Mouse (Mus musculus) midbrain, embryonic 16.5 days (tissue): ENCODE results near the gene Amh. TPM values are rescaled to one million over a fixed set of nuclear protein-coding genes. Genes with fewer than 3 reads are reported as not detected.

Experiments
- ATAC-seq: fragments of 200-750 bp; cut with Nextera tagmentation; 2 replicates; pipeline ENCODE4 v1.8.0; 2017; ENCODE audit warnings: moderate TSS enrichment
- H3K27ac ChIP-seq: fragments of 300-500 bp; sonication (generic); 2 replicates; pipeline ENCODE4 v1.5.1; 2014; ENCODE audit warnings: mild to moderate bottlenecking, low read length, mixed read lengths
- H3K27me3 ChIP-seq: fragments of 300-500 bp; sonication (generic); 2 replicates; pipeline ENCODE4 v1.6.1; 2014; ENCODE audit warnings: low read depth, low read length, mixed read lengths; ENCODE audit not compliant: control insufficient read depth, insufficient read depth
- H3K36me3 ChIP-seq: fragments of 300-500 bp; sonication (generic); 2 replicates; pipeline ENCODE4 v1.6.1; 2014; ENCODE audit warnings: mild to moderate bottlenecking, low read length, moderate library complexity, mixed read lengths; ENCODE audit not compliant: control insufficient read depth, insufficient read depth
- H3K4me1 ChIP-seq: fragments of 300-500 bp; sonication (generic); 2 replicates; pipeline ENCODE4 v1.6.1; 2014; ENCODE audit warnings: mild to moderate bottlenecking, low read length, mixed read lengths; ENCODE audit not compliant: control insufficient read depth, insufficient read depth
- H3K4me2 ChIP-seq: fragments of 300-500 bp; sonication (generic); 2 replicates; pipeline ENCODE4 v1.6.1; 2014; ENCODE audit warnings: mild to moderate bottlenecking, low read length, mixed read lengths
- H3K4me3 ChIP-seq: fragments of 300-500 bp; sonication (generic); 2 replicates; pipeline ENCODE4 v1.5.1; 2014; ENCODE audit warnings: low read depth, mild to moderate bottlenecking, low read length, moderate library complexity, mixed read lengths
- H3K9ac ChIP-seq: fragments of 300-500 bp; sonication (generic); 2 replicates; pipeline ENCODE4 v1.6.1; 2014; ENCODE audit warnings: low read depth, low read length, mixed read lengths
- H3K9me3 ChIP-seq: fragments of 300-500 bp; sonication (generic); replicated peaks from 2 replicates; pipeline ENCODE4 v1.6.1; 2014; ENCODE audit warnings: mild to moderate bottlenecking, low read length, mixed read lengths; ENCODE audit not compliant: control insufficient read depth, poor library complexity, severe bottlenecking
- WGBS: fragments of 180-500 bp; shearing (Covaris S2); extraction: QIAGEN DNeasy Blood & Tissue Kit; methylation state at CpG from one replicate; pipeline ENCODE4 v1.1.7; 2014; 5-methylcytosine and 5-hydroxymethylcytosine counted together
- polyA plus RNA-seq: library from polyadenylated mRNA; unstranded; fragments of >200 nt; fragmentation: Nextera tagmentation; extraction: Ambion mirVana; gene quantifications from 2 replicates; pipeline ENCODE4 v1.2.1, GENCODE M21; 2015

Amh gene
- polyA plus RNA-seq, 1 experiment from 2014 or later = not detected

GRCm38 (mm10) chr10:80763502-80763901 lies 41.5 kb upstream of the Amh start:
- no peaks in the 10 kb centered on the region; the same call in none of the 2 replicates for H3K4me1 ChIP-seq
- no peak overlapping the region for H3K4me2 ChIP-seq
- WGBS = 98% methylated on average over 2 of the region's 2 CpGs
- H3K36me3 ChIP-seq = peaks cover 11% of the 10 kb centered on the region; the same call in 1 of the 2 replicates
- H3K27ac ChIP-seq = no peak overlapping the region
- ATAC-seq = no peak
- H3K9ac ChIP-seq = no peak overlapping the region
- no peaks in the 10 kb centered on the region for H3K27me3 ChIP-seq
- no peaks in the 10 kb centered on the region for H3K9me3 ChIP-seq
- no peak overlapping the region for H3K4me3 ChIP-seq

GRCm38 (mm10) chr10:80765746-80766145 lies 39.3 kb upstream of the Amh start:
- H3K36me3 ChIP-seq = peaks cover 22% of the 10 kb centered on the region

GRCm38 (mm10) chr10:80766161-80766815 lies 38.8 kb upstream of the Amh start:
- Histone ChIP-seq H3K4me2 (no peak overlapping the region), H3K9me3 (no peaks in the 10 kb centered on the region), H3K27ac (no peak overlapping the region), H3K9ac (no peak overlapping the region), H3K4me1 (no peaks in the 10 kb centered on the region; the same call in 1 of the 2 replicates), H3K4me3 (no peak overlapping the region), H3K36me3 (peaks cover 27% of the 10 kb centered on the region), H3K27me3 (no peaks in the 10 kb centered on the region)
- WGBS = 84% methylated on average over 10 of the region's 10 CpGs
- ATAC-seq = no peak

More at GRCm38 (mm10) chr10:80765746-80766145, 39.3 kb upstream of the Amh start:
- WGBS = 82% methylated on average over 2 of the region's 2 CpGs
- Histone ChIP-seq H3K4me3 (no peak overlapping the region), H3K4me1 (no peaks in the 10 kb centered on the region; the same call in none of the 2 replicates), H3K27ac (no peak overlapping the region), H3K27me3 (no peaks in the 10 kb centered on the region), H3K4me2 (no peak overlapping the region), H3K9ac (no peak overlapping the region), H3K9me3 (no peaks in the 10 kb centered on the region)
- ATAC-seq = no peak

- WGBS = 90% methylated on average over 6 of the region's 6 CpGs
- Histone ChIP-seq H3K4me2 (no peak overlapping the region), H3K4me3 (no peak overlapping the region), H3K36me3 (peaks cover 39% of the 10 kb centered on the region), H3K4me1 (no peaks in the 10 kb centered on the region), H3K27ac (no peak overlapping the region), H3K9me3 (no peaks in the 10 kb centered on the region), H3K27me3 (no peaks in the 10 kb centered on the region), H3K9ac (no peak overlapping the region)
- no peak for ATAC-seq
Measured at GRCm38 (mm10) chr10:80768365-80768764, 36.7 kb upstream of the Amh start.

GRCm38 (mm10) chr10:80773816-80774215 lies 31.2 kb upstream of the Amh start:
- Histone ChIP-seq H3K27ac (no peak overlapping the region), H3K4me2 (no peak overlapping the region)

GRCm38 (mm10) chr10:80774549-80774948 lies 30.5 kb upstream of the Amh start:
- Histone ChIP-seq H3K4me1 (no peaks in the 10 kb centered on the region), H3K4me3 (no peak overlapping the region), H3K36me3 (peaks cover 48% of the 10 kb centered on the region), H3K9me3 (no peaks in the 10 kb centered on the region), H3K27ac (no peak overlapping the region; the same call in 1 of the 2 replicates), H3K27me3 (no peaks in the 10 kb centered on the region), H3K9ac (no peak overlapping the region), H3K4me2 (no peak overlapping the region)
- peak; percentile 68 for ATAC-seq
- 64% methylated on average over 2 of the region's 2 CpGs for WGBS

More at GRCm38 (mm10) chr10:80773816-80774215, 31.2 kb upstream of the Amh start:
- no peaks in the 10 kb centered on the region for H3K9me3 ChIP-seq
- no peak overlapping the region for H3K9ac ChIP-seq
- ATAC-seq = no peak
- H3K4me1 ChIP-seq = no peaks in the 10 kb centered on the region
- H3K4me3 ChIP-seq = no peak overlapping the region
- 95% methylated on average over 5 of the region's 5 CpGs for WGBS
- H3K27me3 ChIP-seq = no peaks in the 10 kb centered on the region
- peaks cover 50% of the 10 kb centered on the region for H3K36me3 ChIP-seq

GRCm38 (mm10) chr10:80774981-80775380 lies 30.1 kb upstream of the Amh start:
- H3K4me3 ChIP-seq = no peak overlapping the region
- no peaks in the 10 kb centered on the region for H3K9me3 ChIP-seq
- no peaks in the 10 kb centered on the region for H3K27me3 ChIP-seq
- 95% methylated on average over 4 of the region's 4 CpGs for WGBS
- H3K4me2 ChIP-seq = no peak overlapping the region
- 0 out of 2 replicates have a peak, but pooled peaks have one; percentile 17 for ATAC-seq
- H3K4me1 ChIP-seq = no peaks in the 10 kb centered on the region
- H3K27ac ChIP-seq = no peak overlapping the region
- peaks cover 45% of the 10 kb centered on the region for H3K36me3 ChIP-seq
- H3K9ac ChIP-seq = no peak overlapping the region

GRCm38 (mm10) chr10:80775731-80776130 lies 29.3 kb upstream of the Amh start:
- Histone ChIP-seq H3K4me3 (no peak overlapping the region), H3K27me3 (no peaks in the 10 kb centered on the region), H3K9me3 (no peaks in the 10 kb centered on the region), H3K4me1 (no peaks in the 10 kb centered on the region), H3K4me2 (no peak overlapping the region), H3K27ac (no peak overlapping the region), H3K9ac (no peak overlapping the region), H3K36me3 (peaks cover 48% of the 10 kb centered on the region)
- 94% methylated on average over 4 of the region's 4 CpGs for WGBS
- ATAC-seq = no peak

GRCm38 (mm10) chr10:80776358-80776869 lies 28.6 kb upstream of the Amh start:
- H3K4me2 ChIP-seq = no peak overlapping the region
- H3K27ac ChIP-seq = no peak overlapping the region
- no peak for ATAC-seq
- H3K4me3 ChIP-seq = no peak overlapping the region
- no peak overlapping the region for H3K9ac ChIP-seq
- 92% methylated on average over 6 of the region's 6 CpGs for WGBS
- H3K4me1 ChIP-seq = no peaks in the 10 kb centered on the region
- H3K36me3 ChIP-seq = peaks cover 48% of the 10 kb centered on the region
- H3K27me3 ChIP-seq = no peaks in the 10 kb centered on the region
- no peaks in the 10 kb centered on the region for H3K9me3 ChIP-seq
